8 mouse cellular contexts compared by ENCODE assay signal in genomic region chr3:101711594-101712171, GRCm38 (mm10).
DNase-seq lines count a peak whose midpoint lies in the region; ATAC-seq and TF ChIP-seq lines count a peak whose summit lies in the region.

No protein-coding gene starts in this region.

- ATAC-seq in lung, embryonic 14.5 days (ENCODE audit: insufficient read depth), result peak; percentile 40
- no peak; the same call in 1 of the 2 replicates for ATAC-seq in forebrain, postnatal 0 days
- 0 out of 2 replicates have a peak, but pooled peaks have one; percentile 54 for ATAC-seq in hindbrain, embryonic 12.5 days (ENCODE audit: low FRiP score)
- peak; percentile 55; the same call in 1 of the 2 replicates for ATAC-seq in stomach, embryonic 16.5 days (ENCODE audit: insufficient read depth, low FRiP score)

- no peak overlapping the region for H3K9ac ChIP-seq in lung, embryonic 14.5 days
- H3K9ac ChIP-seq in forebrain, postnatal 0 days, result no peak overlapping the region
- H3K9ac ChIP-seq in hindbrain, embryonic 12.5 days, result no peak overlapping the region
- peak overlapping the region; percentile 51 for H3K9ac ChIP-seq in stomach, embryonic 16.5 days (ENCODE audit: low read length)

- WGBS in lung, embryonic 14.5 days, result 11% methylated on average over 11 of the region's 11 CpGs
- WGBS in forebrain, postnatal 0 days, result 15% methylated on average over 11 of the region's 11 CpGs
- WGBS in hindbrain, embryonic 12.5 days, result 14% methylated on average over 11 of the region's 11 CpGs
- WGBS in stomach, embryonic 16.5 days, result 12% methylated on average over 11 of the region's 11 CpGs

- H3K4me2 ChIP-seq in lung, embryonic 14.5 days, result peak overlapping the region; percentile 5; the same call in 1 of the 2 replicates
- H3K4me2 ChIP-seq in forebrain, postnatal 0 days (ENCODE audit: low read depth), result no peak overlapping the region
- H3K4me2 ChIP-seq in hindbrain, embryonic 12.5 days (replicated peaks), result no peak overlapping the region
- no peak overlapping the region for H3K4me2 ChIP-seq in stomach, embryonic 16.5 days (ENCODE audit: low read depth, low read length)

- H3K36me3 ChIP-seq in lung, embryonic 14.5 days (ENCODE audit: insufficient read depth), result no peaks in the 10 kb centered on the region
- no peaks in the 10 kb centered on the region for H3K36me3 ChIP-seq in forebrain, postnatal 0 days (ENCODE audit: insufficient read depth)
- no peaks in the 10 kb centered on the region for H3K36me3 ChIP-seq in hindbrain, embryonic 12.5 days
- no peaks in the 10 kb centered on the region for H3K36me3 ChIP-seq in stomach, embryonic 16.5 days (ENCODE audit: control insufficient read depth, insufficient read depth, low read length)

- peaks cover 30% of the 10 kb centered on the region for H3K4me1 ChIP-seq in lung, embryonic 14.5 days (ENCODE audit: insufficient read depth)
- H3K4me1 ChIP-seq in forebrain, postnatal 0 days (ENCODE audit: insufficient read depth), result no peaks in the 10 kb centered on the region
- H3K4me1 ChIP-seq in hindbrain, embryonic 12.5 days, result peaks cover 32% of the 10 kb centered on the region
- H3K4me1 ChIP-seq in stomach, embryonic 16.5 days (ENCODE audit: control insufficient read depth, insufficient read depth, low read length), result peaks cover 37% of the 10 kb centered on the region

- H3K27me3 ChIP-seq in lung, embryonic 14.5 days (ENCODE audit: insufficient read depth, low read length), result no peaks in the 10 kb centered on the region
- no peaks in the 10 kb centered on the region; the same call in 1 of the 2 replicates for H3K27me3 ChIP-seq in forebrain, postnatal 0 days (ENCODE audit: insufficient read depth, low read length)
- H3K27me3 ChIP-seq in hindbrain, embryonic 12.5 days, result no peaks in the 10 kb centered on the region
- no peaks in the 10 kb centered on the region for H3K27me3 ChIP-seq in stomach, embryonic 16.5 days (ENCODE audit: control insufficient read depth, insufficient read depth, low read length)

- no peak overlapping the region for H3K4me3 ChIP-seq in lung, embryonic 14.5 days (ENCODE audit: low read depth, low read length)
- no peak overlapping the region for H3K4me3 ChIP-seq in forebrain, postnatal 0 days (ENCODE audit: low read depth, low read length)
- H3K4me3 ChIP-seq in hindbrain, embryonic 12.5 days, result no peak overlapping the region
- no peak overlapping the region for H3K4me3 ChIP-seq in stomach, embryonic 16.5 days (replicated peaks; ENCODE audit: low read length)

- no peak for TF ChIP-seq CTCF in lung, embryonic 14.5 days (IDR thresholded peaks at IDR 0.05; ENCODE audit: low read depth)
- no peak for TF ChIP-seq CTCF in forebrain, postnatal 0 days (IDR thresholded peaks at IDR 0.05; ENCODE audit: low read depth)

- DNase-seq in lung, embryonic 14.5 days, result peak; percentile 74
- DNase-seq in lung, postnatal 25 days (ENCODE audit: low spot score), result no peak
- peak; percentile 8 for DNase-seq in forebrain, postnatal 0 days
- DNase-seq in lung, postnatal 10 days, result peak; percentile 56
- no peak for DNase-seq in right cerebral cortex, postnatal 14 days
- no peak for DNase-seq in urinary bladder, adult 18-20 months (ENCODE audit: low spot score in 2 of 2)

- H3K27ac ChIP-seq in lung, embryonic 14.5 days (ENCODE audit: low read depth), result peak overlapping the region; percentile 75
- H3K27ac ChIP-seq in forebrain, postnatal 0 days (ENCODE audit: low read depth, low read length), result no peak overlapping the region
- peak overlapping the region; percentile 62 for H3K27ac ChIP-seq in hindbrain, embryonic 12.5 days
- peak overlapping the region; percentile 80 for H3K27ac ChIP-seq in stomach, embryonic 16.5 days (ENCODE audit: low read length)

- H3K9me3 ChIP-seq in lung, embryonic 14.5 days (ENCODE audit: low read depth, low read length), result no peaks in the 10 kb centered on the region
- no peaks in the 10 kb centered on the region for H3K9me3 ChIP-seq in forebrain, postnatal 0 days (ENCODE audit: low read length)
- no peaks in the 10 kb centered on the region for H3K9me3 ChIP-seq in hindbrain, embryonic 12.5 days (replicated peaks)
- H3K9me3 ChIP-seq in stomach, embryonic 16.5 days (replicated peaks; ENCODE audit: control insufficient read depth, low read length), result no peaks in the 10 kb centered on the region

Comparison
In these comparisons a context has a peak if more than half of its experiments do, and no peak if none do; other contexts are left out.
1. DNase-seq: peak in lung, embryonic 14.5 days (single experiment), forebrain, postnatal 0 days (single experiment) and lung, postnatal 10 days (single experiment); none in lung, postnatal 25 days (single experiment), right cerebral cortex, postnatal 14 days (single experiment) and urinary bladder, adult 18-20 months (0 of 2).